In genomic region chr13:114809624-114810210, GRCm38 (mm10) we compare ENCODE assay signal across 16 mouse cellular contexts.
"Had no signal": no experiment of that assay in that cellular context is flagged by ENCODE, and none has a peak within 500 bp of the region (broad histone marks: within the 10 kb centered on the region; RNA-seq: fewer than 3 reads in every experiment).

No protein-coding gene starts in this region.

- H3K9me3 ChIP-seq: kidney, embryonic 15.5 days; limb, embryonic 12.5 days; liver, embryonic 15.5 days; midbrain, embryonic 10.5 days; neural tube, embryonic 12.5 days; stomach, embryonic 15.5 days had no signal

- H3K27me3 ChIP-seq: kidney, embryonic 15.5 days; limb, embryonic 12.5 days; liver, embryonic 15.5 days; neural tube, embryonic 12.5 days; stomach, embryonic 15.5 days had no signal

- ATAC-seq: lung, postnatal 0 days had no signal

- H3K27ac ChIP-seq: kidney, embryonic 15.5 days; left cerebral cortex, adult 2 months; limb, embryonic 12.5 days; liver, embryonic 15.5 days; midbrain, embryonic 10.5 days; neural tube, embryonic 12.5 days; stomach, embryonic 15.5 days had no signal

- H3K9ac ChIP-seq: kidney, embryonic 15.5 days; limb, embryonic 12.5 days; liver, embryonic 15.5 days; neural tube, embryonic 12.5 days; stomach, embryonic 15.5 days had no signal

- DNase-seq: kidney, adult 18-20 months; kidney, postnatal 25 days; liver; lung, adult 2 months; lung, postnatal 36 days; midbrain, embryonic 14.5 days; thymus, adult 2 months; thymus, postnatal 36 days had no signal

- H3K4me3 ChIP-seq: kidney, embryonic 15.5 days; left cerebral cortex, adult 2 months; limb, embryonic 12.5 days; liver, embryonic 15.5 days; midbrain, embryonic 10.5 days; neural tube, embryonic 12.5 days; stomach, embryonic 15.5 days had no signal

- H3K4me2 ChIP-seq: kidney, embryonic 15.5 days; limb, embryonic 12.5 days; liver, embryonic 15.5 days; neural tube, embryonic 12.5 days; stomach, embryonic 15.5 days had no signal

- H3K36me3 ChIP-seq: kidney, embryonic 15.5 days; limb, embryonic 12.5 days; liver, embryonic 15.5 days; midbrain, embryonic 10.5 days; neural tube, embryonic 12.5 days; stomach, embryonic 15.5 days had no signal

- H3K4me1 ChIP-seq: kidney, embryonic 15.5 days; limb, embryonic 12.5 days; liver, embryonic 15.5 days; midbrain, embryonic 10.5 days; neural tube, embryonic 12.5 days; stomach, embryonic 15.5 days had no signal
